Mouse (Mus musculus) telencephalon, adult 2 months (tissue): ENCODE measurements at regions not wholly inside any gene's neighbourhood (a gene's known extent, or its start where the extent isn't known, plus 50 kb on each side); places are given as distances from the start of the nearest gene placed in this dataset.

Experiments
- DNase-seq: peaks from one replicate; pipeline ENCODE4 v3.0.0-alpha.2; 2011; ENCODE audit warnings: low read depth, low spot score

DNA sequence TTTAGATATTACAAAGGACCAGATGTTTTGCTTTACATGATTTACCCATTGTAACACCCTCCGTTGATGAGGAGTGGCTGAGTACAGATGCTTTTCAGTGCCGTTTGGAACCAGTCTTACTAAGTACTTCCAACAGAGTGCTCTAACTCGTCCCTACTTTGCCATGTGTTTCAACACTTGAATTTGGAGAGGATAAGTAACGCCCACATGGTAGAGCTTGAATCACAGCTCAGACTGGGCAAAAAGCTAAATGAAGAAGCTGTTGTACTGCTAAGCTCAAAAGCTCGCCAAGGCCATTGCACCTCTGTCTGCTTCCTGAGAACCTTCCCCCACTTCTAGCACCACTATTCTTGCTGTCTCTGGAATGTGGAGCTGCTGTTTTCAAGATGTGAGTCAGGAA is 471.1 kb downstream of the Nfib start:
- DNase-seq = peak; percentile 67

DNA sequence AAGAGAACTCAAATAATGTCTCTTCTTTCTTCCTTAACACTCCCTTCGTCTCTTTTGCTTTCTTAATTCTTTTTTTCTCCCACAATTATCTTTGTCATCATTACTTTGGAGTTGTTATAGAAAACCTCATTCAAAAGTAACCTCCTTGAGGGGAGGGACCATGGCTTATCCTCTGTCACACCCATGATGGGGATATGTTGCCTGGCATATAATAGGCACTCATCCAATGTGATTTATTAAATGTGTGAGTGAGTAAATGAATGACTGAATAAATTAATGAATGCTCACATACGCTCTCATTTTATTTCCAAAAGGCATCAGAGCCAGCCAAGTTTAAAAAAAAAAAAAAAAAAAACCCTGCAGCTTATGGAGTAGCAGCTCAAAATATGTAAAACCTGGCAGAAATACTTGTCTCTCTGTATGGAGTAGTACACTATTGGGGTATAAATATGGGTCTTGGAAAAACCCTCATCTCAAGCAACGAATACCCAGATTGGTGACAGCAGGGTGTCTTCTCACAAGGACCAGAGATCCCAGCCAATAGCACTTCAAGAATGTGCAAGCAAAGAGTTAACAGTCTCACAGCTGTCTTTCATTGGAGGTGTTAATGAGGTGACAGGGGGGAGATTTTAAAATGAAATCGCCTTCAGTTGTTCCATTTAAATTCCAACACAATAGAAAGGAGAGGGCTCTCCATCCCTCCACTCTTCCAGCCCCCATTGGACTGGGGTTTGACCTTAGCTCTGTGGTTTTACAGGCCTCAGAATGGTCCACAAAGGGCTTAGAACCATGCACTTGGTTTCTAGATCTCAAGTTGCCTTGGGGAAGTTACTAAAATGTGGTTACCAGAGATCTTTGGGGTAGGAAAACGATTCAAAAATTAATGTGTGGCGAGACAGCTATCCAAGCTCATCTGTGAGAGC is 479.1 kb downstream of the Nfib start:
- no peak for DNase-seq

DNA sequence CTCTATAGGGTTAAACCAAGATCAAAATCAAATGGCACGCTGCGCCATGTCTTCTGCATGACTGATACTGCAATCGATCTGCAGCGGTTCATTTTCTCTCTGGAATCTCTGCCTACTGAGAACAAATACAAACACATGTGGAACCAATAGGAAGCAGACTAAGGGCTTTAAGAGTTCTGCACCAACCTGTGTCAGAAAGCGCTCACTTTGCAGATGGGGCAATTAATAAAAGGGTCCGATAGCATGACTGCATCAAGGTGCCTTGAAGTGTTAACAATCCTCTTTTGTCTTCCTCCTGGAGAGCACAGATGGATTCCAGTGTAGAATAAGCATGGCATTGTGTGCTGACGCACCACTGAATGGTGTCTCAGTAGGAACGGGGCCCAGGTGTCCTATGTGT is 484.8 kb downstream of the Nfib start:
- DNase-seq = no peak

DNA sequence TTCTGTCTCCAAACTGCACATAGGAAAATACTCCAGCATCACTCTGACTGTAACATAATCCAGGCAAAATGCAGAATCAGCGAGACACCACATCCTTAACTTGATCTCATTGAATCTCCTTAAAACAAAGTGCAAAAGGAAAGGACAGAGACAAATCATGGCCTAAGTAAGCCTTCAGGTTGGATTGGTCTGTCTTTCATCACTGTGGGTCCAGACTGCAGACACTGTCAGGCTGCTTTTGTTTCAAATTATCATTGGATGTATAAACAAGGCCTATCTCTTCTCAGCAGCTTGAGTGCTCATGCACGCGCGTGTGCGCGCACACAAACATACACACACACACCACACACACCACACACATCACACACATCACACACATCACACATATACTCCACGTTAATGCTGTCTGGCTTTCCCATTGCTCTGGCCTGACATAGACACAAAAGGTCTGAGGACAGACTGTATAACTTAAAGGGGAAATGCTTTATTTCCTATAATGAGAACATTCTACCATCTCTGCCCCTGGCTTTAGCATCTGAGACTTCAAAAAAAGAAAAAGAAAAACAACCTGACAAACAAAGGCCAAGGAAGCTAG is 485.3 kb downstream of the Nfib start:
- DNase-seq = no peak

DNA sequence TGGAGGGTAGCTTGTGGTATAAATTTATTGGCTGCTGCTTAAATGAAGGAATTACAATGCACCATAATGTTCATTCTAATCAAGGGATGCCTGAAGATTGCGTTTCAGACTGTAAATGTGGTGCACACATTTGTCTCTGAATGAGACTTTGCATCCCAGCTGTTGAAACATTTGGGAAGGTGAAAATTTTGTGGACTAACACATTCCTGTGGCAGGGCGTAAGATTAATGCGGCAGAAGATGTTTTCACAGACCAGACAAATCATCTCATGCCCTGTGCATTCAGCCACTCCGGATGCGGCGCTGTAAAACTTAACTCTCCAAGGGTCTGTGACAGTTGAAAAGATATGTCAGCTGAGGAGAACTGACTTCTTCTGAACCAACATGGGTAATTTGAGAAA is 486.9 kb downstream of the Nfib start:
- DNase-seq = no peak

DNA sequence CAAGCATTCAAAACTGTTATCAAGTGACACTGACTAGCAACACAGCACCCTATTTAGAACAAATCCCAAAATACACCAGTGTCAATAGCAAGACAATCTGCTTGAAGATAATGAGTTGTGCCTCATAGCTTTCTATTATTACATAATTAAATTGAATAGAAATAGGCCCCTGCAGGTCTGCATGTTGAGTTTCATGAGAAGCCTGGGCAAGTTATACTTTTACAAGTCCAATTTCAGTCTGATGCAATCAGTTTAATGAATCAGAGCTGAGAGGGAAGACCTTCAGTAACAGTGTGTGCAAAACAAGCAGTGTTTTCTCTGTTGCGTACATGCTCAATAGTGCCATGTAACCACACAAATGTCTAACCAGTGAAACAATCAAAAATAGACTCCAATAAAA is 498.5 kb downstream of the Nfib start:
- DNase-seq = peak; percentile 2

DNA sequence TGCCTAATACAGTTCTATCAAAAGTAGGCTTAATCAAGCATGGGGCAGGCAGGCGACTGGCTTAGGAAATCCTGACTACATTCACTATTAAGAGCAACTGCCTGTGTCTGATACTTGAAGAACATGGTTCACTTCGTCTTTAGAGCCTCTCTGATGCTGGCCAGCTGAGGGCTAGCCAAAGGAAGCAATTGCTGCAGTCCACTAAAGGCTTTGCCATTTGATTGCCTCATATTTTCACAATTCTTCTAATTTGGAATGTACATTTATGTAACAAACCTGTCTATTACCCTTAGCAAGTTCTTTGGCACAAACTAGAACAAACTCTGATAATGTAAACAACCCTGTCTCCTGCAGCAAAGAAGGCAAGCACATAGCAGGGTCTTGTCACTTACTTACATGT is 505.2 kb downstream of the Nfib start:
- no peak for DNase-seq

DNA sequence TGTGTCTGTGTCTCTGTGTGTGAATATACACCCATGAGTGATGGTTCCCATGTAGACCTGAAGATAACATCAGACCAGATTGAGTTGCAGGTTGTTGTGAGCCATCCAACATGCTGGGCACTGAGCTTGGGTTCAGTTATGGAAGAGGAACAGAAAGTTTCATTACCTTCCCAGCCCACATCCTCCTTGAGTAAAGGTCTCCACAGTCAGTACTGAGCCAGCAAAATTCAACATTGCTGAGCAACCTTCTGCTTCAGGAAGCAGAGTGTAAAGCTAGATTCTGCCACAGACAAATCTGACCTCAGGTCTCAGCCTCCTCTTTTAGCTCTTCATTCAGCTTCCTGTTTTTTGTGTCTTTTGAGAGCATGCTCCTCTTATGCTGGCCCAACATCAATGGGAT is 506.4 kb downstream of the Nfib start:
- DNase-seq = no peak

DNA sequence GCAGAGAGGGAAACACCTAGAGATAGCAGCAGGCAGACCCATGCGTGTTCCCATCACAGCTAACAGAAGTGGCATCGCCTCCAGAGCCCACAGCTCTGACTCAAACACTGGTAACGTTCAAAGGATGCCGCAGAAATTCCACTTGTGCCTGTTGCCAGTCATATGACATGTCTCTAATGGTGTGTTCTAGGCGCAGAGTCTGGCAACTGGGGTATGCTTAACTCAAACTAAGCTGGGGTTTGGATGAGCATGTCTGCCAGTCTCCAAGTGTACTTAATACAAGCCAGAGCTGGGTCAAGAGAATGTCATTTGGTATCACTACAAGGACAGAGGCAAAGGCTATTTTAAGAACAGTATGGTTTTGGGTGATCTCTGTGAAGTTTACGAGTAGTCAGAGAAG is 507.9 kb downstream of the Nfib start:
- DNase-seq = peak; percentile 3

DNA sequence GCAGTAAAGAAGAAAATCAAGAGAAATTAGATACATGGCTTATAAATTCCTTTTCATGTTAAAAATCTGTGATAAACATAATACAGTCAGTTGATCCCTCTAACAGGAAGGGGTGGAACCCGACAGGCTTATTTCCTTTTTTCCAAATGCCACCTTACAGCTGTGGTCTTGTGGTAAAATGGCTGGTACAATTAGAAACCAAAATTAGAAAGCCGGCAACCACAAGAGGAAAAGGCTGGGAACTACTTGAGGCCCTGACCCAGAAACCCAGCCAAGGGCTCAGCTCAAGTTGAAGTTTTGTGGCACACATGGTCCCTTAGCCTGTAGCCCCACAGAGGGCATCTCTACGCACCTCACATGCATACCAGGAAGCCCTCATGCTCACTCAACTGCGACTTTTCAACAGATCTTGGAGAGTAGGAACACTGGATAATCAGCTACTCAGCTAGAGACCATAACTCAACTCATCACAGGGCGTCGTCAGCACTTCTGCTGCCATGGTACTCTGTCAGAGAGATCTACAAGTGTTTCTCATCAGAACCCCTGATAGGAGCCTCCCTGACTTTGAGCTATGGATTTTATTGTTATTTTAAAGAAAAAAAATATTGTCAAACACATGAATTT is 509.4 kb downstream of the Nfib start:
- no peak for DNase-seq

DNA sequence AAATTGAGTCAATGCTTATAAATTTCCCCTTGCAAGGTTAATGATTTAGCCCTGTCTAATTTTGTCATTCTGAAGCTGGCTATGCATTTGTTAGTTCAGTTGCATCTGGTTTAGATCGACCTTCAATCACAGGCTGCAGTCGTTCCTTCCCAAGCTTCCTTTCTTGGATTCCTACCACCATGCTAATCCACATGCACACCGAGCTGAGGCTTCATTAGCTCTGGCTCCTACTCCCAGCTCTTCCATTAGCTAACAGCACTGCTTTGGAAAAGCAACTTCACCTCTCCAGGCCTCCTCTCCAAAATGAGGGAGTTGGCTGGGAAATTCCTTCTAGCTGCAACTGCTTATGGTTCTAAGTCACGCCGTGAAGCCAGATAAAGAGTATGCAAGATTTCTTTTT is 511.6 kb downstream of the Nfib start:
- DNase-seq = no peak

DNA sequence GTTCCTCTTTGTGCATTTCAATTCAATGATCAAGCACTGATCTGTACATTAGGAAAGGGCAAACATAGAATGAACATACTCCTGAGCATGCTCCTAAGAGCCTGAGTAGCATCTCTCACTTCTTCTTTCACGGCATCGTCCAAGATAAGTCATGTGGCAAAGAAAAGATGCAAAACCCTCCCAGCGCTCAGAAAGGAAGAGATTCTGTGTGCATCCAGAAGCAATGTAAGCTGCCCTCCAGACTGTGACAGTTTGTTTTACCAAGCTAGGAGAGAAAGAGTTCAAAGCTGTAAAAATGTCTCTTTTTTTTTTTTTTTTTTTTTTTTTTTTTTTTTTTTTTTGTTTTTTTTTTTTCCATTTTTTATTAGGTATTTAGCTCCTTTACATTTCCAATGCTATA is 518.7 kb downstream of the Nfib start:
- no peak for DNase-seq

DNA sequence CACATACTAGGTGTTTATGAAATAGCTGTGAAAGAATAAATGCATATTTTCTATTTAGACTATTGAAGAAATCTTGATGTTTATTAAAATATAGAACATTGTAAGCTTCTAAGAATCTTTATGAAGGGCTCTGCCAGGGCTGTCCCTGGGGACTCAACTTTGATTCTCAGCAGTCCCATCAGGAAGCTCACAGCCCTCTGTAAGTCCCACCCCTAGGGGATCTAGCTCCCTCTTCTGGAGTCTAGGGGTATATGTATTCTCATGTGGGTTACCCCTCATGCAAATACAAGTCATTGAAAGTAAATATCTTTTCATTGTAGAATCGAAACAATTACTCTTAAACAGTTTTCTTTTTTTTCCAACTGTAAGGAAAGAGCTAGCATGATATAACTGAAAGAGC is 521.6 kb downstream of the Nfib start:
- no peak for DNase-seq

DNA sequence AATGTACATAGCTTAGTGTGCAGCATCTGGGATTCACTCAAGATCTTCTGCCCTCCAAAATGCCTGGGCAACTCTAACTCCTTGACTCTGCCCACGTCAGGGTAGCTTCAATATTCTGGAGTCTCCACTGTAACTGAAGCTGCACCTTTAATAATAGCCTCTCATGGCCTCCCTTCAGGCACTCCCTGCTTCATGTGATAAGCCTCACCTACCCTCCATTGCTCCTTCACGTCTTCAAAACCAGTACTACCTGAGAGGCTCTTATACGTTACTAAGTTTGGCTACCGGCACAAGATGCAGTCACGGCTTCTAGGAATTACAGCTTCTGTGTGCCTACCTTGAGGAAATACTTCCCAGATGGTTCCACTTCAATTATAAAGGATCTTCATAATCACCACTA is 527.4 kb downstream of the Nfib start:
- DNase-seq = no peak

DNA sequence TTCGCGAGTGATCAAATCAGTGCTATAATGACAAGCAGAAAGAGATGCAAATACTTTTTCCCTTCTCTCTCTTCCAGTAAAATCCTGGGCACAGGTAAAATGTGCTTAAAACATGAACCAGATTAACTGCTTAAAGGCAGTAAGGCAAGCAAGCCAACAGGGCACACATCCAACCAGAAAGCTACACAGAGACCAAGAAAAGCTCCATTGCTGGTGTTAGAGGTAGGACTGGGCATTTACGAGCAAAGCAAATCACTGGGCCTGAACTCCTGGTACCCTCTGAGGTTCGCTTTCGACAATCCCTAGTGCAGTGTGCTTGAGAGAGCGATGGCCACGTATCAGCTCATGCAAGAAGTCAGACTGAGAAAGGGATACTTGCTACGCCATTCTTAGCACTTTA is 528.8 kb downstream of the Nfib start:
- no peak for DNase-seq

DNA sequence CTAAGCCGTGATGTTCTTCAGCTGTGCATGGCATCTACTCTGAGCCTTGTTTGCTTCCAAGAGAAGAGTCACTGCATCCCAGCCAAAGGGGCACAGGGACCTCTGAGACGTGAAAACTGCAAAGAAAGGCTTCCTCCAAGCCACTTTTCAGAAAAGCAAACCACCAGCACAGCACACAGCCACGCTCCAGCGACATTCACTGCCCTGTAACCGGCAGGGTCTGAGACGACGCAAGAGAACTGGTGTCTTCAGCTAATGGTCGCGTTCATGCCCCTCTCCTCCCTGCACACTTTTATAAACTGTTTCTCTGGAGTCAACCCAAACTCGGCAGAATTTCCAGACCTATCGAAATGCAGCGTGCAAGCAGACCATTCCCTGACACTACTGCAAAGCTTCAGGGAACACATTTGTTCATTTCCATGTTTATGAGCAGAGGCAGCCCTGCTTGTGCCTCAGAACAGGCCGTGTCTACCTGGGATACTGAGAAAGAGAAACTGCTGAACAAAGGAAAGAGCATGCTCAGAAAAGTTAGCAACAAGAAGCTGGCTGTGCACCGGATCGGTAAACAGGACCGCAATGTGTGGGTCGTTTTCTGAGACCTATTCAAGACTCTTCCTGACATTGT is 532.0 kb downstream of the Nfib start:
- no peak for DNase-seq

DNA sequence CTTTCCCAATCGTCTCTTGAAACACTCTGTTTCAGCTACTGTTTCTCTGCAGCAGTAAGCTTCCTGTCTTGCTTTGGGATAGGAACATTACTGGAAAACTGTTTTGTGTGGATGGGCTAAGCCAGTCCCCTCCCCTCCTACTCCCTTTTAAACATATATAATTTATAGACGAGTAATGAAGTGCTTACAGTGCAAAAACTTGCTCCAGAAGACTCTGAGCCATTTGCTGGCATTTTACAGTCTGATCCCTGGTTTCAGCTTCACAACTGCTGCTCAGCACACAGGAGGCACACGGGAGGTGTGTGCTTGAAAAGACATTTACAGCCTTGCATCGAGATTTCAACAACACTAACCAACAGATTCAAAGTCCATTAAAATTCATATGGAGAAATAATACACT is 534.6 kb downstream of the Nfib start:
- DNase-seq = no peak

DNA sequence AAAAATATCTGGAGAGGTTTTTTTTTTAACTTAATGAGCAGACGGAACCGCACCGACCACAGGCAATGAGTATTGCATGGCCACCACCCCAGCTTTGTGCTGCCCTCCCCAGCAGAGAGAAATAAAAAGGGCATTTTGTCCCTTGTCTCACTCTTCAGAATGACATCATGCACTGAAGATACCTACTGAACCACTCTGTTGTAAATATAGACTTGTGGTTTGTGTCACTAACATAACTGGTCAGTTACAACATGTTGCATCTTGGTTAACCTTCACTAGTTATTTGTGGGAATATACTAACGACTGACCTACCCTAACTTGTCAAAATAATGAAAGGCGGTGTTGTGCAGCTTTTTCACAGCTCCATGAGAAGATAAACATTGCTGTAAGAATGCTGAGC is 537.5 kb downstream of the Nfib start:
- no peak for DNase-seq

DNA sequence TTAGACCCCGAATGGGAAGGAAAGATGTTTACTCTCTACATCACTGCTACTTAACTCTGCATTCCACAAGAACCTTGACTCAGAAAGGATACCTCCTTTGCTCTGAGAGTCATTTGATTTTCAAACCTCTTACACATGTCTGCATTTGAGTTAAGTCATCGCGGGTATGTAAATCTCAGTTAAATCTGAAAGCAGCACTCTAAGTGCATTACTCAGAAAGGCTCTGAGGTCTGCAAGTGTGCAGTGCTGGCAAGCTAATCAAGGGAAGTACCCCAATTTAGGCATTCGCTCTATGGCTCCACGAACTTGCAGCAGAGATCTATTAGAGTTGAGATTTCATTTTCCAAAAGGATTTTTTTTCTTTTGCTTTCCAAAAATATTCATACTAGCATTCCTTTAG is 538.2 kb downstream of the Nfib start:
- no peak for DNase-seq

DNA sequence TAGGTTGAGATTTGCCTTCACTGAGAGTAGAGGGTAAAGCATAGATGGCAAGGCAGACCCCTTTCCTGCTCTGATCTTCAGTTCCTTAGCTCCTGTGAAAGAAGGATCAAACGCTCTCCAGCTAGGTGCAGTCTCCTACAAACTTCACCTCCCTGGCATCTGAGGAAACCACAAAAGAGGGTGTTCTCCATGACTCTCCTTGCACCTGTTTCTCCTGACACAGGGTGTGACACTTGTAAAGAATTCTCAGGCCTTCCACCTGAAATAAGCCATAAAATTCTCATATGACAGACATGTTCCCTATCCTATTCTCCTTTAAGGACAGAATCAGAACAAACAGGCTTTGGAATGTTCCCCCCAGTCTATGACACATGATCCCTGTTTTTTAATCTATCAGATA is 538.7 kb downstream of the Nfib start:
- no peak for DNase-seq

DNA sequence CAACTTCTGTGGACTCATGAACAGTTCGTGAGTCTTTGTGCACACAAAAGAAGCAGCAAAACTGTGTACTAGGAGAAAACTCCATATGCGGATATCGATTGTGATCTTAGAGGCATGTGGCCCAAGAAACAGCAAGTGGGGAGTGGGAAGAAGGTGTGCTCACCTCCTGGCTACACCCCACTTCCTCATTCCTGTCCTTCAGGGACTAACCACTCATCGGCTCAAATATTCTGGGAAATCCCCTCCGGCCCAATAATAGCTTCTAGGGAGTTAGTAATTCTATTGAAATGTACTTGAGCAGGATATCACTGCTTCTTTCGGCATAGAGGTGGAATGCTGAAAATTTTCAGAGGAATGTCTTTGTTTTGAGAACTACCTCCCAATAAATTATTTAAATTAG is 539.5 kb downstream of the Nfib start:
- no peak for DNase-seq

DNA sequence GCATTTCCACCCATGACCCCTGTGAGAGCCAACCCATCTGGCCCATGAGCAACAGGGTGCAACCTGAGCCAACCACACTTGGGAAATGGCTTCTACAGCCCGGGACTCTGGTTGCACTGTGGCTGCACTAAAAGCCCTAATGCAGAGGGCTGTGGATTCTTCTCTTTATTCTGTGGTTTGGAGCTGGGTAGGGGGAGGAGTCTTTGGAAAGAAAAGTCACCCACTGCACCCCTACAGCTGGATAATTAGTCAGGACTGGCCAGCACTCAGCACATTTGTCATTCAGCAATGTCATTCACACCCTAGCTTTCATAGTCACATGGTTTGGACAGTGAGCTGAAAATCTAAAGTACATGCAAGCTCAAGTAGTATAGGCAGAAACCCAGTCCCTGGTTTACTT is 541.5 kb downstream of the Nfib start:
- no peak for DNase-seq

DNA sequence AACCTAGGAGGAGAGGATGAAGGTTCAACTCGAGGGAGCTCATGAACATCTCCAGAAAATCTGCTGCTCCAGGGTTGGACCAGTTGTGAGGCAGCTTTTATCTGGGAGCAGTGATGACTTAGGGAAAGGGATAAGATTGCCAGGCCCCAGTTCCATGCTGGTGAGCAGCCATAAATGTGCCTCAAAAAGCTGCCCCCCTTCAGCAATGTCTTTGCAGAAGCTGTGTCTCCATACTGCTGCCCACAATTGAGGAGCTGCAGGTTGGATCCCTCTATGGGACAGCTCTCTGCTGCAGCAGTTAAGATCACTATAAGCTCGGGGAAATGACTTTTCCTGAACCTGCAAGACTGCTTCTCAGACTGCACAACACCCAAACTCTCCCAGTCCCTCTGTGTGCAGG is 543.7 kb downstream of the Nfib start:
- no peak for DNase-seq
